Mouse (Mus musculus) forebrain, embryonic 14.5 days (tissue): Measurements from ENCODE around the gene Hcn4. TPM values are rescaled to one million over a fixed set of nuclear protein-coding genes. Genes with fewer than 3 reads are reported as not detected.

Experiments
- ATAC-seq: fragments of 200-750 bp; cut with Nextera tagmentation; 2 replicates; pipeline ENCODE4 v1.8.0; 2017; ENCODE audit warnings: mild to moderate bottlenecking, moderate library complexity
- DNase-seq: peaks from one replicate; pipeline ENCODE4 v3.0.0-alpha.2; 2015; ENCODE audit warnings: low spot score
- H3K27ac ChIP-seq: fragments of 300-500 bp; sonication (generic); 2 replicates; pipeline ENCODE4 v1.5.1; 2014; ENCODE audit warnings: low read depth, mild to moderate bottlenecking, control low read depth, low read length, moderate library complexity
- H3K27me3 ChIP-seq: fragments of 300-500 bp; sonication (generic); replicated peaks from 2 replicates; pipeline ENCODE4 v1.6.1; 2014; ENCODE audit warnings: low read length, control low read depth, mixed read lengths; ENCODE audit not compliant: control insufficient read depth, insufficient read depth
- H3K36me3 ChIP-seq: fragments of 300-500 bp; sonication (generic); 2 replicates; pipeline ENCODE4 v1.6.1; 2014; ENCODE audit warnings: low read length, control low read depth; ENCODE audit not compliant: control insufficient read depth, insufficient read depth
- H3K4me1 ChIP-seq: fragments of 300-500 bp; sonication (generic); 2 replicates; pipeline ENCODE4 v1.6.1; 2014; ENCODE audit warnings: antibody characterized with exemption, low read length, control low read depth; ENCODE audit not compliant: control insufficient read depth, insufficient read depth
- H3K4me2 ChIP-seq: fragments of 300-500 bp; sonication (generic); 2 replicates; pipeline ENCODE4 v1.6.1; 2014; ENCODE audit warnings: mild to moderate bottlenecking, control low read depth, low read length
- H3K4me3 ChIP-seq: fragments of 300-500 bp; sonication (generic); 2 replicates; pipeline ENCODE4 v1.5.1; 2014; ENCODE audit warnings: low read depth, low read length, control low read depth
- H3K9ac ChIP-seq: fragments of 300-500 bp; sonication (generic); 2 replicates; pipeline ENCODE4 v1.6.1; 2014; ENCODE audit warnings: mild to moderate bottlenecking, low read length, control low read depth, moderate library complexity
- H3K9me3 ChIP-seq: fragments of 300-500 bp; sonication (generic); replicated peaks from 2 replicates; pipeline ENCODE4 v1.6.1; 2016; ENCODE audit warnings: low read length, control low read depth, mixed read lengths; ENCODE audit not compliant: control insufficient read depth
- WGBS: fragments of 180-500 bp; shearing (Covaris S2); extraction: QIAGEN DNeasy Blood & Tissue Kit; methylation state at CpG from one replicate; pipeline ENCODE4 v1.1.7; 2014; 5-methylcytosine and 5-hydroxymethylcytosine counted together
- polyA plus RNA-seq: library from polyadenylated mRNA; unstranded; fragments of >200 nt; fragmentation: Nextera tagmentation; extraction: Ambion mirVana; gene quantifications from 2 replicates; pipeline ENCODE4 v1.2.1, GENCODE M21; 2014

Hcn4 gene
- polyA plus RNA-seq, 1 experiment from 2014 or later: 2.6 TPM

DNA sequence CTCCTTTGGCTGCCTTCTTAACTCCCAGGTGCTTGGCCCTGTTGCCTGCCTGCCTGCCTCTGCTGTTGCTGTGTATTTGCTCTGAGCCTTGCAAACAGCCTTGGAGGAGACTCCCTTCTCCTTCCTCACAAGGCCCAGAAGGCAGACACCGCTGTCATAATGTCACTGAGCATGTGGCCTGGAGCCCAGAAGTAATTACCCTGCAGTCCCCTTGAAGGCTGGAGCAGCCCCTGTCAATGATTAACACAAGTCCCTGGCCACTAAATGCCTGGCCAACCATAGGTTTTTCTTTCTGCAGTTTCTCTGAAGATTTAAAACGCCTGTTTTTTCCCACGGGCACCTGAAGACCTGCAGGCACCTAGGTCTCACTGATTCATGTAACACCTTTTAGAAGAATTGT, 9.7 kb downstream of the Hcn4 start:
- Histone ChIP-seq H3K4me3 (no peak overlapping the region), H3K4me1 (no peaks in the 10 kb centered on the region), H3K27ac (no peak overlapping the region), H3K36me3 (no peaks in the 10 kb centered on the region), H3K9ac (no peak overlapping the region), H3K4me2 (no peak overlapping the region), H3K9me3 (no peaks in the 10 kb centered on the region), H3K27me3 (no peaks in the 10 kb centered on the region)
- WGBS: 88% methylated on average over 3 of the region's 3 CpGs
- no peak for DNase-seq
- ATAC-seq: no peak

DNA sequence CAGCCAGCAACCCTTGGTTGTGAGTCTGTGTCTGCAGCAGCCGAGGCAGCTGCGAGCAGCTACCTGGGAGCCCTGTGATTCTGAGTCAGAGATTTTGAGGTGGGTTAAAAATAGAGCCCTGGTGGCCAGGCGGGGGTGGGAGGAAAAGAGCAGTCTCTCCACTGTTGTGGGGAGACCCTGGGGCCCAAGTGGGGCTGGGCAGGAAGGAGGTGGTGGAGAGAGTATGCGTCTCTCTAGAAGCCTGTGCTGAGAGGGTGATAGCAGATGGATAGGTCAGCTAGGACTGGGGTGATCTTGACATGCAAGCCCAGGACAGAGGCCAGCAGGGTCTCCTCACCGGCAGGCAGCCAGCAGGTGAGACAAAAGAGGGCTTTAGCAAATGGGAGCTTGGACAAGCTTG, 14.0 kb downstream of the Hcn4 start:
- Histone ChIP-seq H3K9ac (no peak overlapping the region), H3K9me3 (no peaks in the 10 kb centered on the region), H3K27ac (no peak overlapping the region), H3K27me3 (no peaks in the 10 kb centered on the region), H3K4me1 (no peaks in the 10 kb centered on the region), H3K4me3 (no peak overlapping the region), H3K36me3 (no peaks in the 10 kb centered on the region), H3K4me2 (no peak overlapping the region)
- WGBS: 64% methylated on average over 5 of the region's 5 CpGs
- ATAC-seq (no peak), DNase-seq (no peak)

DNA sequence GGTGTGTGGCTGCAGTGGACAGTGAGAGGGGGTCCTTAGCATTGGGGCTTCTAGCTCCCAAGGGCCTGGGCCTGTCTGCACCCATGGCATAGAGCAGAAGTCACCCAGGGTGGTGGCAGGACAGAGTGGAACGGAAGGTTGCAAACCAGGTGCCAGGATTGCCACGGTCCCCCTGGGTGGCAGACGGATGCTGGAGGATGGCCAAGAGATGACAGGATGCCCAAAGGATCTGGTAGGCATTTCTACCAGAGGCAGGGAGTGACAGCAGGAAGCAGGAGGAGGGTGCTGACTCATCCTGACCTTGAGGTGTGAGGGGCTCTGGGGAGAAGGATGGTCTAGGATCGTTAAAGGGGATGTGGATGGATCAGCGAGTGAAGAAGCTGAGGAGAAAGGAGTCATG, 15.3 kb downstream of the Hcn4 start:
- H3K27ac ChIP-seq: no peak overlapping the region
- no peak overlapping the region for H3K4me2 ChIP-seq
- no peaks in the 10 kb centered on the region for H3K36me3 ChIP-seq
- no peak overlapping the region for H3K4me3 ChIP-seq
- ATAC-seq: no peak
- 66% methylated on average over 5 of the region's 5 CpGs for WGBS
- H3K9ac ChIP-seq: no peak overlapping the region
- no peak for DNase-seq
- no peaks in the 10 kb centered on the region for H3K9me3 ChIP-seq
- no peaks in the 10 kb centered on the region for H3K27me3 ChIP-seq
- no peaks in the 10 kb centered on the region for H3K4me1 ChIP-seq

DNA sequence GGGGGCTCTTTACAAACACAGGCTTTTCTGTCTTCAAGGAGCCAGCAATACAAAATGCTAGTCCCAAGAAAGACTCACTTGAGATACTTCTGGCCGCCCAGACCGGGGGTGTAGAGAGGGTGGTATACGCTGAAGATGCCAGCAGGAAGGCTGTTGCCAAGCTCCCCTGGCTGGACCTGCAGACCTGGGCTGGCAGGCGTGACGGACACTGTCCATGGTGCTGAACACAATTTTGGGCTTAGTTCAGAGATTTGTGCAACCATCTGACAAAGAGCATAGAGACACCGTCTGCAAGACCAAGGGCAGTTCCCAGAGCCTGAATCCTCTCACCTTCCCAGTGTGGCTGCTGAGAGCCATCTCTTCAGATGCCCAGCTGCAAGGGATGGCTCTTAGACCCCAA, 18.4 kb downstream of the Hcn4 start:
- H3K27me3 ChIP-seq: no peaks in the 10 kb centered on the region
- no peaks in the 10 kb centered on the region for H3K36me3 ChIP-seq
- H3K4me2 ChIP-seq: no peak overlapping the region
- no peak overlapping the region for H3K4me3 ChIP-seq
- no peak overlapping the region for H3K9ac ChIP-seq
- H3K9me3 ChIP-seq: no peaks in the 10 kb centered on the region
- no peak overlapping the region for H3K27ac ChIP-seq
- DNase-seq (peak; percentile 45), ATAC-seq (no peak)
- no peaks in the 10 kb centered on the region for H3K4me1 ChIP-seq
- WGBS: 23% methylated on average over 6 of the region's 6 CpGs

- Histone ChIP-seq H3K9me3 (no peaks in the 10 kb centered on the region), H3K4me1 (peaks cover 3% of the 10 kb centered on the region), H3K27ac (no peak overlapping the region), H3K27me3 (no peaks in the 10 kb centered on the region), H3K4me2 (no peak overlapping the region), H3K9ac (no peak overlapping the region), H3K36me3 (no peaks in the 10 kb centered on the region), H3K4me3 (no peak overlapping the region)
- ATAC-seq (no peak), DNase-seq (no peak)
- 83% methylated on average over 3 of the region's 3 CpGs for WGBS
Measured at GRCm38 (mm10) chr9:58844597-58844996, 21.4 kb downstream of the Hcn4 start.

GRCm38 (mm10) chr9:58847008-58847407, 23.8 kb downstream of the Hcn4 start:
- ATAC-seq (no peak), DNase-seq (no peak)
- Histone ChIP-seq H3K9ac (no peak overlapping the region), H3K27ac (no peak overlapping the region), H3K4me3 (no peak overlapping the region), H3K4me1 (peaks cover 15% of the 10 kb centered on the region), H3K36me3 (no peaks in the 10 kb centered on the region), H3K9me3 (no peaks in the 10 kb centered on the region), H3K4me2 (no peak overlapping the region), H3K27me3 (no peaks in the 10 kb centered on the region)
- 74% methylated on average over 3 of the region's 3 CpGs for WGBS

GRCm38 (mm10) chr9:58847676-58848075, 24.5 kb downstream of the Hcn4 start:
- peaks cover 15% of the 10 kb centered on the region for H3K4me1 ChIP-seq
- H3K36me3 ChIP-seq: no peaks in the 10 kb centered on the region
- no peak overlapping the region for H3K4me2 ChIP-seq
- H3K27me3 ChIP-seq: no peaks in the 10 kb centered on the region
- H3K9me3 ChIP-seq: no peaks in the 10 kb centered on the region
- H3K4me3 ChIP-seq: no peak overlapping the region
- H3K9ac ChIP-seq: no peak overlapping the region
- whole genome bisulfite sequencing: 74% methylated on average over 7 of the region's 7 CpGs
- ATAC-seq (no peak), DNase-seq (no peak)
- H3K27ac ChIP-seq: no peak overlapping the region

GRCm38 (mm10) chr9:58849576-58850315, 26.5 kb downstream of the Hcn4 start:
- ATAC-seq: no peak
- Histone ChIP-seq H3K4me2 (no peak overlapping the region), H3K27me3 (no peaks in the 10 kb centered on the region)

DNA sequence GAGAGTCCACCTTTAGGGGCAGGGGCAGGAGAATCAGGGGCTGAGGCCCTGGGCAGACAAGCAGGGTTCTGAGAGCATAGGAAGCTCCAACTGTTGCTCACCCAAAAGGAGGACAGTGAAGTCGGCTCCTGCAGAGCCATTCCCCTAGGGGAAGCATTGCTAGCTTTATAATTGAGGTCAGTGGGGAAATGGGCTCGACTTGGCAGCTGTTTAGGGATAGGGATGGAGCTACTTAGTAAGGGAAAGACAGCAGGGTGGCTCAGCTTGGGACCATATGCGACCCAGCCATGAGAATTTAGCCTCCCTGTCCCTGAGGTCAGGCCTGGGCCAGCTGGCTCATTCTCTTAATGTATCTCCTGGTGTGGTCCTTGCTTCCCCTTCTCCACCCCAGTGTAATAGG, 31.7 kb downstream of the Hcn4 start:
- Histone ChIP-seq H3K4me1 (peaks cover 8% of the 10 kb centered on the region), H3K27me3 (no peaks in the 10 kb centered on the region), H3K27ac (no peak overlapping the region), H3K9ac (no peak overlapping the region), H3K4me3 (no peak overlapping the region), H3K4me2 (no peak overlapping the region), H3K36me3 (0 out of 2 replicates have a peak, but pooled peaks cover 5% of the 10 kb centered on the region), H3K9me3 (no peaks in the 10 kb centered on the region)
- DNase-seq (no peak), ATAC-seq (no peak)
- 57% methylated on average over 3 of the region's 3 CpGs for WGBS

More at GRCm38 (mm10) chr9:58849576-58850315, 26.5 kb downstream of the Hcn4 start:
- peak; percentile 38 for DNase-seq
- 42% methylated on average over 13 of the region's 13 CpGs for WGBS
- Histone ChIP-seq H3K4me1 (peaks cover 15% of the 10 kb centered on the region), H3K27ac (no peak overlapping the region), H3K4me3 (no peak overlapping the region), H3K9ac (no peak overlapping the region), H3K9me3 (no peaks in the 10 kb centered on the region), H3K36me3 (no peaks in the 10 kb centered on the region)
